Mouse (Mus musculus) heart, postnatal 0 days (tissue): Measurements from ENCODE around the gene Hoxb5. TPM values are rescaled to one million over a fixed set of nuclear protein-coding genes. Genes with fewer than 3 reads are reported as not detected.
A peak's percentile ranks its signal among the peaks of the same experiment; 100 is the strongest.

ENCODE experiments used
- ATAC-seq: fragments of 200-750 bp; cut with Nextera tagmentation; 2 replicates; pipeline ENCODE4 v1.8.0; 2017; ENCODE audit warnings: low read depth, moderate number of reproducible peaks, moderate library complexity; ENCODE audit not compliant: insufficient read depth
- DNase-seq: peaks from one replicate; pipeline ENCODE4 v3.0.0-alpha.2; 2016; ENCODE audit warnings: low spot score
- H3K27ac ChIP-seq: fragments of 300-500 bp; sonication (generic); 2 replicates; pipeline ENCODE4 v1.5.1; 2014; ENCODE audit warnings: low read depth, mild to moderate bottlenecking
- H3K27me3 ChIP-seq: fragments of 300-500 bp; sonication (generic); 2 replicates; pipeline ENCODE4 v1.6.1; 2014; ENCODE audit warnings: low read length, mixed read lengths; ENCODE audit not compliant: control insufficient read depth, insufficient read depth
- H3K36me3 ChIP-seq: fragments of 300-500 bp; sonication (generic); replicated peaks from 2 replicates; pipeline ENCODE4 v1.6.1; 2014; ENCODE audit warnings: low read length, mixed read lengths; ENCODE audit not compliant: control insufficient read depth, insufficient read depth
- H3K4me1 ChIP-seq: fragments of 300-500 bp; sonication (generic); 2 replicates; pipeline ENCODE4 v1.6.1; 2014; ENCODE audit warnings: antibody characterized with exemption; ENCODE audit not compliant: control insufficient read depth, insufficient read depth
- H3K4me2 ChIP-seq: fragments of 300-500 bp; sonication (generic); 2 replicates; pipeline ENCODE4 v1.6.1; 2014; ENCODE audit warnings: low read depth, mild to moderate bottlenecking, low read length, moderate library complexity
- H3K4me3 ChIP-seq: fragments of 300-500 bp; sonication (generic); 2 replicates; pipeline ENCODE4 v1.5.1; 2014; ENCODE audit warnings: low read depth, low read length
- H3K9ac ChIP-seq: fragments of 300-500 bp; sonication (generic); replicated peaks from 2 replicates; pipeline ENCODE4 v1.6.1; 2014; ENCODE audit warnings: low read depth, low read length, mixed read lengths
- H3K9me3 ChIP-seq: fragments of 300-500 bp; sonication (generic); replicated peaks from 2 replicates; pipeline ENCODE4 v1.6.1; 2016; ENCODE audit warnings: low read length; ENCODE audit not compliant: control insufficient read depth
- CTCF ChIP-seq: IDR thresholded peaks from 2 replicates; pipeline ENCODE4 v1.5.1; 2016; ENCODE audit warnings: antibody characterized with exemption, control low read depth, low read depth
- EP300 ChIP-seq: IDR thresholded peaks from 2 replicates; pipeline ENCODE4 v1.6.1; 2016; ENCODE audit warnings: antibody characterized with exemption, low read depth
- WGBS: fragments of 180-500 bp; shearing (Covaris S2); extraction: QIAGEN DNeasy Blood & Tissue Kit; methylation state at CpG from one replicate; pipeline ENCODE4 v1.1.7; 2014; 5-methylcytosine and 5-hydroxymethylcytosine counted together
- polyA plus RNA-seq: library from polyadenylated mRNA; unstranded; fragments of >200 nt; fragmentation: Nextera tagmentation; extraction: Ambion mirVana; gene quantifications from 2 replicates; pipeline ENCODE4 v1.2.1, GENCODE M21; 2015
- total RNA-seq: library from RNA; depleted of rRNA; stranded (reverse); fragments of >200 nt; gene quantifications from 2 replicates; pipeline ENCODE4 v1.2.3, GENCODE M21; 2014; ENCODE audit warnings: low replicate concordance

Gene Hoxb5
- total and polyA plus RNA-seq, 2 experiments from 2014 or later: 0.08 to 0.19 TPM

- Histone ChIP-seq H3K36me3 (no peaks in the 10 kb centered on the region), H3K4me3 (peak overlapping the region; percentile 23), H3K4me1 (no peaks in the 10 kb centered on the region), H3K4me2 (peak overlapping the region; percentile 41), H3K9me3 (no peaks in the 10 kb centered on the region), H3K27me3 (peaks cover 100% of the 10 kb centered on the region), H3K27ac (no peak overlapping the region), H3K9ac (no peak overlapping the region)
- WGBS: 4% methylated on average over 38 of the region's 38 CpGs
- DNase-seq: no peak
- ATAC-seq: no peak
- TF ChIP-seq CTCF (no peak), EP300 (no peak)
Measured at GRCm38 (mm10) chr11:96304381-96305195, 1.5 kb downstream of the Hoxb5 start.

- H3K4me3 ChIP-seq: no peak overlapping the region
- no peak overlapping the region for H3K9ac ChIP-seq
- WGBS: 60% methylated on average over 6 of the region's 6 CpGs
- TF ChIP-seq CTCF: no peak
- TF ChIP-seq EP300: no peak
- no peak overlapping the region for H3K27ac ChIP-seq
- no peaks in the 10 kb centered on the region for H3K36me3 ChIP-seq
- peaks cover 100% of the 10 kb centered on the region for H3K27me3 ChIP-seq
- no peaks in the 10 kb centered on the region for H3K4me1 ChIP-seq
- ATAC-seq: no peak
- DNase-seq: no peak
- H3K9me3 ChIP-seq: no peaks in the 10 kb centered on the region
- H3K4me2 ChIP-seq: no peak overlapping the region
Measured at GRCm38 (mm10) chr11:96305505-96306182, 2.5 kb downstream of the Hoxb5 start.

- WGBS: 32% methylated on average over 7 of the region's 7 CpGs
- TF ChIP-seq EP300 (no peak), CTCF (no peak)
- Histone ChIP-seq H3K4me1 (no peaks in the 10 kb centered on the region), H3K27me3 (peaks cover 100% of the 10 kb centered on the region), H3K27ac (no peak overlapping the region), H3K9me3 (no peaks in the 10 kb centered on the region), H3K36me3 (no peaks in the 10 kb centered on the region), H3K4me3 (no peak overlapping the region), H3K9ac (no peak overlapping the region), H3K4me2 (no peak overlapping the region)
- ATAC-seq (no peak), DNase-seq (no peak)
Measured at GRCm38 (mm10) chr11:96306183-96306907, 3.2 kb downstream of the Hoxb5 start.

- Histone ChIP-seq H3K4me2 (no peak overlapping the region), H3K4me3 (no peak overlapping the region), H3K36me3 (no peaks in the 10 kb centered on the region), H3K9ac (no peak overlapping the region), H3K4me1 (no peaks in the 10 kb centered on the region), H3K9me3 (no peaks in the 10 kb centered on the region), H3K27me3 (peaks cover 100% of the 10 kb centered on the region), H3K27ac (no peak overlapping the region)
- ATAC-seq: no peak
- TF ChIP-seq EP300 (no peak), CTCF (no peak)
- 24% methylated on average over 13 of the region's 13 CpGs for WGBS
- no peak for DNase-seq
Measured at GRCm38 (mm10) chr11:96306908-96307269, 3.8 kb downstream of the Hoxb5 start.

- WGBS: 26% methylated on average over 4 of the region's 4 CpGs
- Histone ChIP-seq H3K9me3 (no peaks in the 10 kb centered on the region), H3K4me1 (no peaks in the 10 kb centered on the region), H3K27me3 (peaks cover 100% of the 10 kb centered on the region), H3K4me3 (no peak overlapping the region), H3K36me3 (no peaks in the 10 kb centered on the region), H3K9ac (no peak overlapping the region), H3K27ac (no peak overlapping the region), H3K4me2 (no peak overlapping the region)
- no peak for DNase-seq
- no peak for ATAC-seq
- no peak for TF ChIP-seq CTCF
- no peak for TF ChIP-seq EP300
Measured at GRCm38 (mm10) chr11:96308763-96309162, 5.6 kb downstream of the Hoxb5 start.
